Mouse (Mus musculus): ENCODE data around the gene Myt1l. TPM values are rescaled to one million over a fixed set of nuclear protein-coding genes. Genes with fewer than 3 reads are reported as not detected.

Myt1l gene
- polyA plus RNA-seq, 1 experiment from 2014 or later: 1.2 TPM

DNA sequence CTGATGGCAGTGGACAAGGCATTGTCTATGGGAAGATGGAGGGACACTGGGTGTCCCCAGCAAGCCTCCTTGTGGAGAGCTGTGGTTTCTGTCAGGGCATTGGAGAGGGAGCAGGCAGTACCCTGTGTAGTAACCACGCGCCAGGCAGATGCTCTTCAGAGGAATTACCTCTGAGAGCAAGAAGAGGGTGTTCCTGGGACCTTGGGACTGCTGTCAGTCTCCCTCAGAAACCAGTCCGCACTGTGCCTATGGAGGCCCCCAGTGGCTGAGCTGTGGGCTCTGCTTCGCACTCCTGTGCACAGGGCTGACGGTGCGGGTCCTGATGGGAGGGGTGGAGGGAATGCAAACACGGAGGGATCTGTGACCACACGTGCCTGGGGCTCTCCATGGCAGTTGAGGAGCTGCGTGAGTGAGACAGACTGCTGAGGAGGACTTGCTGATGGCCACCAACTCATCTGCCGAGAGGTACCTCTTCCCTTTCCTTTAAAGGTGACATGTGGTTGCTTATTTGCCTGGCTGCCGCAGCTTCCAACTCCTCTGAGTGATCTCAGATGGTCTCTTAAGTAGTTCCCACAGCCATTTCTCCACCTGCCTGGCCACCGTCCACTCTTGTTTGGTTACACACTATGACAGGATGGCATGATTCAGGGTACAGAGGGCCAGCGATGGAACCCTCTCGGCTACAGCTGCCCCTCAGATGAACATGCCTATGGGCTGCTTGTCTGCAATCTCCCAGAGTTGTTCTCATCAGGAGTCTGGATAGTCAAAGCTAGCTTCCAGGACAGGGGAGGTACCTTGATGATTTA, 5.1 kb downstream of the Myt1l start:
- 27% methylated on average over 14 of the region's 14 CpGs for WGBS
- no peak overlapping the region for H3K4me3 ChIP-seq (ENCODE audit: low read depth, low read length)
- H3K9ac ChIP-seq (ENCODE audit: low read depth, low read length): no peak overlapping the region
- peaks cover 8% of the 10 kb centered on the region for H3K27me3 ChIP-seq (replicated peaks; ENCODE audit: control insufficient read depth, insufficient read depth, low read length)
- ATAC-seq: no peak
- no peaks in the 10 kb centered on the region for H3K9me3 ChIP-seq (ENCODE audit: control insufficient read depth)
- H3K4me2 ChIP-seq (replicated peaks; ENCODE audit: low read depth): no peak overlapping the region
- no peak overlapping the region for H3K27ac ChIP-seq (ENCODE audit: low read depth, low read length)
- no peaks in the 10 kb centered on the region for H3K4me1 ChIP-seq (replicated peaks; ENCODE audit: control insufficient read depth, insufficient read depth, low read length)
- H3K36me3 ChIP-seq (ENCODE audit: control insufficient read depth, insufficient read depth): no peaks in the 10 kb centered on the region
- no peak for TF ChIP-seq CTCF (IDR thresholded peaks at IDR 0.05; ENCODE audit: low read depth)

- H3K4me1 ChIP-seq (replicated peaks; ENCODE audit: control insufficient read depth, insufficient read depth, low read length): no peaks in the 10 kb centered on the region
- H3K4me3 ChIP-seq (ENCODE audit: low read depth, low read length): no peak overlapping the region
- no peak for TF ChIP-seq CTCF (IDR thresholded peaks at IDR 0.05; ENCODE audit: low read depth)
- H3K27me3 ChIP-seq (replicated peaks; ENCODE audit: control insufficient read depth, insufficient read depth, low read length): peaks cover 8% of the 10 kb centered on the region
- no peak overlapping the region for H3K9ac ChIP-seq (ENCODE audit: low read depth, low read length)
- H3K36me3 ChIP-seq (ENCODE audit: control insufficient read depth, insufficient read depth): no peaks in the 10 kb centered on the region
- no peaks in the 10 kb centered on the region for H3K9me3 ChIP-seq (ENCODE audit: control insufficient read depth)
- ATAC-seq: no peak
- 15% methylated on average over 6 of the region's 6 CpGs for WGBS
- no peak overlapping the region for H3K27ac ChIP-seq (ENCODE audit: low read depth, low read length)
- H3K4me2 ChIP-seq (replicated peaks; ENCODE audit: low read depth): no peak overlapping the region
Observed at GRCm38 (mm10) chr12:29534326-29534725, 6.1 kb downstream of the Myt1l start.

DNA sequence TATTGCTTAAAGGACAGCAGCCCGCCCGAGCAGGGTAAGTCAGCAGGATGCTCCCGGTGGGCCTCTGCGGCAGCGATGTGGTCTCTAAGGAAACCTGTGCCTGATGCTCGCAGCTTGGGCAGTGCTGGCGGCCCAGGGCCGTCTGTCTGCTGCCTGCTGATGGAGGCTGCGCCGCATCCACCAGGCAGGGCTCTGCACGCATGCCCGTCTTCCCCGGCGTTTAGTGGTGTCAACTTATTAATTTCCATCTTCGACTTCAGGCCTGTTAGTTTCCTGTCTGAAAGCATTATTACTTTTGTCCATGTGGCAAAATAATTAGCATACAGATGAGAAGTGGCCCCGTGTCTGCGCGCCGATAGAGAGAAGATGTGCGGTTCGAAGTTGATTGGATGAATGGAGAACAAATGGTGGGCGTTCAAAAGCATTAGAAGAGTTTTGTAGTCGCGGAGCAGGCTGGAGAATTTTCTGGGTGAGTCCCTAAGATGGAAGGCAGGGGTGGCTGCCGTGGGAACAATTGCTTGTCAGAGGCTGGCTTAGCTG, 6.6 kb downstream of the Myt1l start:
- H3K4me3 ChIP-seq (ENCODE audit: low read depth, low read length): no peak overlapping the region
- peaks cover 8% of the 10 kb centered on the region for H3K27me3 ChIP-seq (replicated peaks; ENCODE audit: control insufficient read depth, insufficient read depth, low read length)
- no peak for TF ChIP-seq CTCF (IDR thresholded peaks at IDR 0.05; ENCODE audit: low read depth)
- no peak overlapping the region for H3K9ac ChIP-seq (ENCODE audit: low read depth, low read length)
- no peaks in the 10 kb centered on the region for H3K36me3 ChIP-seq (ENCODE audit: control insufficient read depth, insufficient read depth)
- WGBS: 2% methylated on average over 25 of the region's 25 CpGs
- H3K9me3 ChIP-seq (ENCODE audit: control insufficient read depth): no peaks in the 10 kb centered on the region
- ATAC-seq: no peak
- no peaks in the 10 kb centered on the region for H3K4me1 ChIP-seq (replicated peaks; ENCODE audit: control insufficient read depth, insufficient read depth, low read length)
- no peak overlapping the region for H3K4me2 ChIP-seq (replicated peaks; ENCODE audit: low read depth)
- no peak overlapping the region for H3K27ac ChIP-seq (ENCODE audit: low read depth, low read length)

- ATAC-seq: no peak
Observed at GRCm38 (mm10) chr12:29537916-29538315, 9.7 kb downstream of the Myt1l start.

GRCm38 (mm10) chr12:29538456-29538855, 10.3 kb downstream of the Myt1l start:
- 68% methylated on average over 11 of the region's 11 CpGs for WGBS
- Histone ChIP-seq H3K4me2 (replicated peaks; ENCODE audit: low read depth) (no peak overlapping the region), H3K27me3 (replicated peaks; ENCODE audit: control insufficient read depth, insufficient read depth, low read length) (peaks cover 4% of the 10 kb centered on the region), H3K27ac (ENCODE audit: low read depth, low read length) (no peak overlapping the region), H3K36me3 (ENCODE audit: control insufficient read depth, insufficient read depth) (no peaks in the 10 kb centered on the region), H3K4me1 (replicated peaks; ENCODE audit: control insufficient read depth, insufficient read depth, low read length) (no peaks in the 10 kb centered on the region), H3K9ac (ENCODE audit: low read depth, low read length) (no peak overlapping the region), H3K4me3 (ENCODE audit: low read depth, low read length) (no peak overlapping the region), H3K9me3 (ENCODE audit: control insufficient read depth) (no peaks in the 10 kb centered on the region)
- TF ChIP-seq CTCF (IDR thresholded peaks at IDR 0.05; ENCODE audit: low read depth): no peak
- ATAC-seq: no peak

More at GRCm38 (mm10) chr12:29537916-29538315, 9.7 kb downstream of the Myt1l start:
- Histone ChIP-seq H3K4me3 (ENCODE audit: low read depth, low read length) (no peak overlapping the region), H3K4me1 (replicated peaks; ENCODE audit: control insufficient read depth, insufficient read depth, low read length) (no peaks in the 10 kb centered on the region), H3K9ac (ENCODE audit: low read depth, low read length) (no peak overlapping the region), H3K4me2 (replicated peaks; ENCODE audit: low read depth) (no peak overlapping the region), H3K27ac (ENCODE audit: low read depth, low read length) (no peak overlapping the region), H3K27me3 (replicated peaks; ENCODE audit: control insufficient read depth, insufficient read depth, low read length) (peaks cover 7% of the 10 kb centered on the region), H3K36me3 (ENCODE audit: control insufficient read depth, insufficient read depth) (no peaks in the 10 kb centered on the region), H3K9me3 (ENCODE audit: control insufficient read depth) (no peaks in the 10 kb centered on the region)
- TF ChIP-seq CTCF (IDR thresholded peaks at IDR 0.05; ENCODE audit: low read depth): no peak
- WGBS: 66% methylated on average over 5 of the region's 5 CpGs

DNA sequence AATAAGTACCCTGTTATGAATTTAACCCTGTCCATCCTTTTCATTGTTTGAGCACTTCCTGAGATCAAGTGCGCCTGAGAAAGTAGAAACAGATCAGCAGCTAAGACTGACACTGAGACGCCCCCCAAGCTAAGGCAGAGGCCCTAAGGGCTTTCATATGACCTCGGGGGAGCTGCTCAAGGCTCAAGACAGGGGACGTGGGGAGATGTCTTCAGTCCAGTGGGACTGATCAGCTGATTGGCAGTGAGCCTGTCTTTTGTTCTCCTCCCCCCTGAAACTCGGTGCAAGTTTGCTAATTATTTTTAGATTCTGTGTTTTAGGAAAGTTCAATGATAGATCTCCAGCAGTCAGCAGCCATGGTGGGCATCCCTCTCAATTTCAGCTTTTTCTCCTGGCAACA, 10.9 kb downstream of the Myt1l start:
- no peak for ATAC-seq
- no peaks in the 10 kb centered on the region for H3K9me3 ChIP-seq (ENCODE audit: control insufficient read depth)
- no peak overlapping the region for H3K4me3 ChIP-seq (ENCODE audit: low read depth, low read length)
- no peak overlapping the region for H3K27ac ChIP-seq (ENCODE audit: low read depth, low read length)
- 52% methylated on average over 5 of the region's 5 CpGs for WGBS
- H3K4me1 ChIP-seq (replicated peaks; ENCODE audit: control insufficient read depth, insufficient read depth, low read length): no peaks in the 10 kb centered on the region
- H3K9ac ChIP-seq (ENCODE audit: low read depth, low read length): no peak overlapping the region
- H3K36me3 ChIP-seq (ENCODE audit: control insufficient read depth, insufficient read depth): no peaks in the 10 kb centered on the region
- H3K4me2 ChIP-seq (replicated peaks; ENCODE audit: low read depth): no peak overlapping the region
- no peak for TF ChIP-seq CTCF (IDR thresholded peaks at IDR 0.05; ENCODE audit: low read depth)
- H3K27me3 ChIP-seq (replicated peaks; ENCODE audit: control insufficient read depth, insufficient read depth, low read length): peaks cover 2% of the 10 kb centered on the region

All from intestine, postnatal 0 days (tissue).